Mouse (Mus musculus): ENCODE data around the gene Inpp4a. TPM values are rescaled to one million over a fixed set of nuclear protein-coding genes. Genes with fewer than 3 reads are reported as not detected.

Gene Inpp4a
- total RNA-seq, 1 experiment: 4.0 TPM

DNA sequence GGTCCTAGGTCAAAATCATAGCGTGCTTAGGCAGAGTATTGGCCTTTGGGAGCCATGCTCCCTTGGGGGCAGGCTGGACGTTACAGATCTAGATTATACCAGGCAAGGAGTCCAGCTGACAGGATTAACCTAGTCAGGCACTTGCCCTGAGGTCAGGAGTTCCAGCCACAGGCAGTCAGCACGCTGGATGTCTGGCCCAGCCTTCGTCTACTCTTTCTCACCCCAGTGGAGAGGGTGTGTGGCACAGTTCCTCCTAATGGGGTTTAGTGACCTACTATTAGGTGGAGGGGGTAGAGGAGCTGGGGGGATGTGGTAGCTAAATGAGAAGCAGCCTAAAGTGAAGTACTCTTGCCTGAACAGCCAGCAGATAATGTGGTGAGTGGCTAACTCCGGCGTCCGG lies 14.7 kb downstream of the Inpp4a start:
- no peak overlapping the region for H3K4me3 ChIP-seq (ENCODE audit: insufficient read depth in 1 of 2, low read depth in 1 of 2, low read length in 2 of 2, poor library complexity in 1 of 2, severe bottlenecking in 1 of 2)
- H3K9me3 ChIP-seq (ENCODE audit: control insufficient read depth, insufficient read depth, low read depth, low read length): no peaks in the 10 kb centered on the region
- no peak overlapping the region for H3K27ac ChIP-seq (ENCODE audit: insufficient read depth, low read depth, low read length, poor library complexity, severe bottlenecking)
- H3K36me3 ChIP-seq (ENCODE audit: control insufficient read depth, insufficient read depth, low read length, poor library complexity, severe bottlenecking): no peaks in the 10 kb centered on the region
- H3K4me1 ChIP-seq (ENCODE audit: control insufficient read depth in 2 of 2, insufficient read depth in 2 of 2, low read length in 2 of 2, poor library complexity in 1 of 2): no peaks in the 10 kb centered on the region
- DNase-seq (ENCODE audit: low read depth, low spot score): no peak
- H3K9ac ChIP-seq (ENCODE audit: insufficient read depth, low read depth, low read length, poor library complexity, severe bottlenecking): no peak overlapping the region
- TF ChIP-seq ZC3H11A (IDR thresholded peaks at IDR 0.05; ENCODE audit: borderline replicate concordance, low read depth, low read length) (no peak), CHD2 (IDR thresholded peaks at IDR 0.05; ENCODE audit: low read depth, low read length) (no peak), MAFK (IDR thresholded peaks at IDR 0.05; ENCODE audit: insufficient read depth, low read depth, low read length) (no peak), ZNF384 (IDR thresholded peaks at IDR 0.05; ENCODE audit: low read depth, low read length) (no peak), HCFC1 (IDR thresholded peaks at IDR 0.05; ENCODE audit: borderline replicate concordance, insufficient read depth, low read length) (no peak)
- in situ Hi-C loops (cut with MboI; ENCODE audit: low sequenced_read_pairs in 2 of 2, unreplicated experiment in 2 of 2): no loop called here

- no peaks in the 10 kb centered on the region for H3K9me3 ChIP-seq (ENCODE audit: control insufficient read depth, insufficient read depth, low read depth, low read length)
- H3K4me1 ChIP-seq (ENCODE audit: control insufficient read depth in 2 of 2, insufficient read depth in 2 of 2, low read length in 2 of 2, poor library complexity in 1 of 2): no peaks in the 10 kb centered on the region
- no peak overlapping the region for H3K9ac ChIP-seq (ENCODE audit: insufficient read depth, low read depth, low read length, poor library complexity, severe bottlenecking)
- DNase-seq (ENCODE audit: low read depth, low spot score): no peak
- H3K36me3 ChIP-seq (ENCODE audit: control insufficient read depth, insufficient read depth, low read length, poor library complexity, severe bottlenecking): no peaks in the 10 kb centered on the region
- in situ Hi-C loops (cut with MboI; ENCODE audit: low sequenced_read_pairs in 2 of 2, unreplicated experiment in 2 of 2): no loop called here
- TF ChIP-seq MAFK (IDR thresholded peaks at IDR 0.05; ENCODE audit: insufficient read depth, low read depth, low read length) (no peak), HCFC1 (IDR thresholded peaks at IDR 0.05; ENCODE audit: borderline replicate concordance, insufficient read depth, low read length) (no peak), ZC3H11A (IDR thresholded peaks at IDR 0.05; ENCODE audit: borderline replicate concordance, low read depth, low read length) (no peak), CHD2 (IDR thresholded peaks at IDR 0.05; ENCODE audit: low read depth, low read length) (no peak), ZNF384 (IDR thresholded peaks at IDR 0.05; ENCODE audit: low read depth, low read length) (no peak)
- no peak overlapping the region for H3K27ac ChIP-seq (ENCODE audit: insufficient read depth, low read depth, low read length, poor library complexity, severe bottlenecking)
- no peak overlapping the region for H3K4me3 ChIP-seq (ENCODE audit: insufficient read depth in 1 of 2, low read depth in 1 of 2, low read length in 2 of 2, poor library complexity in 1 of 2, severe bottlenecking in 1 of 2)
Measured at GRCm38 (mm10) chr1:37317644-37318285, 18.1 kb downstream of the Inpp4a start.

GRCm38 (mm10) chr1:37318558-37318957 lies 18.9 kb downstream of the Inpp4a start:
- H3K9ac ChIP-seq (ENCODE audit: insufficient read depth, low read depth, low read length, poor library complexity, severe bottlenecking): no peak overlapping the region
- no peak for TF ChIP-seq ZNF384 (IDR thresholded peaks at IDR 0.05; ENCODE audit: low read depth, low read length)
- no peak for TF ChIP-seq ZC3H11A (IDR thresholded peaks at IDR 0.05; ENCODE audit: borderline replicate concordance, low read depth, low read length)
- no peak for TF ChIP-seq CHD2 (IDR thresholded peaks at IDR 0.05; ENCODE audit: low read depth, low read length)
- TF ChIP-seq MAFK (IDR thresholded peaks at IDR 0.05; ENCODE audit: insufficient read depth, low read depth, low read length): no peak
- no peak for TF ChIP-seq HCFC1 (IDR thresholded peaks at IDR 0.05; ENCODE audit: borderline replicate concordance, insufficient read depth, low read length)
- no peaks in the 10 kb centered on the region for H3K4me1 ChIP-seq (ENCODE audit: control insufficient read depth in 2 of 2, insufficient read depth in 2 of 2, low read length in 2 of 2, poor library complexity in 1 of 2)
- no peaks in the 10 kb centered on the region for H3K36me3 ChIP-seq (ENCODE audit: control insufficient read depth, insufficient read depth, low read length, poor library complexity, severe bottlenecking)
- DNase-seq (ENCODE audit: low read depth, low spot score): no peak
- H3K27ac ChIP-seq (ENCODE audit: insufficient read depth, low read depth, low read length, poor library complexity, severe bottlenecking): no peak overlapping the region
- in situ Hi-C loops (cut with MboI; ENCODE audit: low sequenced_read_pairs in 2 of 2, unreplicated experiment in 2 of 2): no loop called here
- no peak overlapping the region for H3K4me3 ChIP-seq (ENCODE audit: insufficient read depth in 1 of 2, low read depth in 1 of 2, low read length in 2 of 2, poor library complexity in 1 of 2, severe bottlenecking in 1 of 2)
- no peaks in the 10 kb centered on the region for H3K9me3 ChIP-seq (ENCODE audit: control insufficient read depth, insufficient read depth, low read depth, low read length)

- TF ChIP-seq MAFK (IDR thresholded peaks at IDR 0.05; ENCODE audit: insufficient read depth, low read depth, low read length): no peak
- no peak for TF ChIP-seq CHD2 (IDR thresholded peaks at IDR 0.05; ENCODE audit: low read depth, low read length)
- TF ChIP-seq ZC3H11A (IDR thresholded peaks at IDR 0.05; ENCODE audit: borderline replicate concordance, low read depth, low read length): no peak
- TF ChIP-seq HCFC1 (IDR thresholded peaks at IDR 0.05; ENCODE audit: borderline replicate concordance, insufficient read depth, low read length): no peak
- no peak for TF ChIP-seq ZNF384 (IDR thresholded peaks at IDR 0.05; ENCODE audit: low read depth, low read length)
- Histone ChIP-seq H3K9ac (ENCODE audit: insufficient read depth, low read depth, low read length, poor library complexity, severe bottlenecking) (no peak overlapping the region), H3K4me1 (ENCODE audit: control insufficient read depth in 2 of 2, insufficient read depth in 2 of 2, low read length in 2 of 2, poor library complexity in 1 of 2) (no peaks in the 10 kb centered on the region), H3K4me3 (ENCODE audit: insufficient read depth in 1 of 2, low read depth in 1 of 2, low read length in 2 of 2, poor library complexity in 1 of 2, severe bottlenecking in 1 of 2) (no peak overlapping the region), H3K27ac (ENCODE audit: insufficient read depth, low read depth, low read length, poor library complexity, severe bottlenecking) (no peak overlapping the region), H3K36me3 (ENCODE audit: control insufficient read depth, insufficient read depth, low read length, poor library complexity, severe bottlenecking) (no peaks in the 10 kb centered on the region), H3K9me3 (ENCODE audit: control insufficient read depth, insufficient read depth, low read depth, low read length) (no peaks in the 10 kb centered on the region)
- DNase-seq (ENCODE audit: low read depth, low spot score): no peak
- in situ Hi-C loops (cut with MboI; ENCODE audit: low sequenced_read_pairs in 2 of 2, unreplicated experiment in 2 of 2): no loop called here
Measured at GRCm38 (mm10) chr1:37322690-37323089, 23.0 kb downstream of the Inpp4a start.
